Mouse (Mus musculus): ENCODE results near the gene Plekho2. TPM values are rescaled to one million over a fixed set of nuclear protein-coding genes. Genes with fewer than 3 reads are reported as not detected.
A peak's percentile ranks its signal among the peaks of the same experiment; 100 is the strongest.

Gene Plekho2
- 14.0 and 14.9 TPM in 2 replicates for polyA plus RNA-seq (2016; fragmentation: Nextera tagmentation; extraction: Ambion mirVana)

DNA sequence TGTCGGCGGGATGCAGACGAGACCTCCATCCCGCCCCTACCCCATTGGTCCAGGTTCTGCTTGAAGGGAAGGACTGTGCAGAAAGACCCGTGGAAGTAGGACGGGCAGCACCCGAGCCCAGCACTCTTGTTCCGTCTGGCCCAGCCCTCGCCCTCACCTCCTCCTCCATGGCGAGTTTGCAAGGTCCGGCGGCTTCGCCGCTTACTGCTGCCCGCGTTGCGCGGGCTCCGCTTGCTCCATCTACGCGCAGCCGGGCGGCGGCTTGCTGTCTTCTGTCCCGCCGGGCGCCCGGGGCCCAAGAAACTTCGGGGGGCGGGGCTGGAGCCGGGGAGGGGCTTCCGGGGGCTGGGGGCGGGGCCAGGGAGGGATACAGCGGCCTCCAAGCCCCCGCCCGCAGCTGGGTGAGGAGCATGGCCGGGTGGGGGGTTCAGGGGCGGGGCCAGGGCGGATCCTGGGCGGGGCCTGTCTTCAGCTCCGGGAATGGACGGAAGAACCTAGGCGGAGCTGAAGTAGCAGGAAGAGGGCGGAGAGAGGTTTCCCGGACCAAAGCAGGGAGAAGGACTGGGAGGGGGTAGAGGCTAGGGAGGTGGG lies at the start of gene Plekho2:
Plekho2 (minus strand) TSS at position 260 of the 591 bp plus-strand sequence.
- H3K9me3 ChIP-seq (replicated peaks), result no peaks in the 10 kb centered on the region
- peak within 1 kb of the TSS; percentile 70 for H3K9ac ChIP-seq
- ATAC-seq (ENCODE audit: insufficient number of reproducible peaks, low FRiP score), result peak; percentile 89
- H3K4me1 ChIP-seq (replicated peaks), result peaks cover 51% of the 10 kb centered on the region
- peak within 1 kb of the TSS; percentile 56 for H3K27ac ChIP-seq (ENCODE audit: poor library complexity, severe bottlenecking)
- no peaks in the 10 kb centered on the region for H3K27me3 ChIP-seq (replicated peaks)
- peak within 1 kb of the TSS; percentile 58 for H3K4me3 ChIP-seq
- no peaks in the 10 kb centered on the region for H3K36me3 ChIP-seq
- under 1% methylated on average over 45 of the region's 45 CpGs for WGBS
- peak within 1 kb of the TSS; percentile 74 for H3K4me2 ChIP-seq

DNA sequence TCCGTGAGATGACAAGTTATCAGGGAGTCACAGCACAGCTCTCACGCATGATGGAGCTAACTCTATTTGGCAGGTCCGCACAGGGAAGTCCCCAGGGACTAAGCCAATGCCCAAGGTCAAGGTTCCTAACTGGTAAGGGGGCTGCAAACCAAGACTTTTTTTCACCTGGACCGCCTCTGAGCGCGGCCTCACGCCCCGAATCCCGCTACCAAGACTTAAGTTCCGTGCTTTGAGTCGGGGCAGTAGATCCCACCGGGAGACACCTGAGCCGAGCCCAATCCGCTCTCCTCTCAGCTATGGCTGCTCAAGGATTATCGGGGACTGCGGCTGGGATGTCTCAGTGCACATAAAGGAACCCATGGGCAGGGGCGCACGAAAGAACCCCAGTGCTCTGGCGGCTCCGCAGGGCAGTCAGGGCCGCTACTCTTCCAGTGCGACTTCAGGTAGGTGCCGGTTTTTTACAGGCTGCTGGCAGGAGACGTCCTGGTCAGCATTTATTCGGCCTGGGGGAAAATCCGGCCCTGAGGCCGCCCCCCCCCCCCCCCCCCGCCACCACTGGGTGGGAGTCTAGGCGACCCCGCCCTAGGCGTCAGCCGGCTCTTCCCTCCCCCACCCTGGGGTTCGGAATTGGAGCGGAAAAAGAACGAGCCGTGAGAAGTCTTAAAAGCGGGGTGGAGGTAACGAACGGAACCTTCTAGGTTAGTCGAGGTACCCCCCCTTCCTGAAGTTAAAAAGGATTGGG lies 49.4 kb upstream of the Plekho2 start, which contains the start of gene Rbpms2:
Rbpms2 (plus strand) TSS at position 624 of the 742 bp plus-strand sequence.
- peak within 1 kb of the TSS; percentile 94 for H3K27ac ChIP-seq (ENCODE audit: poor library complexity, severe bottlenecking)
- 1% methylated on average over 36 of the region's 40 CpGs for WGBS
- ATAC-seq (ENCODE audit: insufficient number of reproducible peaks, low FRiP score), result no peak
- peak within 1 kb of the TSS; percentile 98 for H3K9ac ChIP-seq
- peak within 1 kb of the TSS; percentile 86 for H3K4me3 ChIP-seq
- 0 out of 2 replicates have a peak, but pooled peaks cover 3% of the 10 kb centered on the region for H3K27me3 ChIP-seq (replicated peaks)
- peaks cover 32% of the 10 kb centered on the region for H3K4me1 ChIP-seq (replicated peaks)
- H3K9me3 ChIP-seq (replicated peaks), result no peaks in the 10 kb centered on the region
- H3K4me2 ChIP-seq, result peak within 1 kb of the TSS; percentile 89
- no peaks in the 10 kb centered on the region for H3K36me3 ChIP-seq

DNA sequence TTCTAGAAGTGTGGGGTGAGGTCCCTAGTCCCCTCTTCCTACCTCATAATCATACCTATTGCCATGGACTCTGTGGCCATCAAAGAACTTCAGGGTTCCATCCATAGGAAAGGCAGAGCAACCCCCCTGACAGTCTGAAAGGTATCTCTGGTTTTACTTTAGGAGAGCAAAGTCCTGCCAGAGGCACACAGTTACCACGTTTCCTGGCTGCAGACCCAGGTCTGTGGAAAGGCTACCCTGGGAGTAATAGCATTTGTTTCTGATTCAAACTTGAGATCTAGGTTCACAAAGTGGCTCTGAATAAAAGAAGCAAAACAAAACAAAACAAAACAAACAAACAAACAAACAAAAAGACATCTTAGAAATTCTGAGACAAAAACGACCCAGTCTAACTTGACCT lies 44.4 kb upstream of the Plekho2 start:
- Histone ChIP-seq H3K9ac (no peak overlapping the region), H3K4me2 (no peak overlapping the region), H3K27ac (ENCODE audit: poor library complexity, severe bottlenecking) (no peak overlapping the region), H3K36me3 (no peaks in the 10 kb centered on the region), H3K4me3 (no peak overlapping the region), H3K4me1 (replicated peaks) (peaks cover 12% of the 10 kb centered on the region), H3K27me3 (replicated peaks) (0 out of 2 replicates have a peak, but pooled peaks cover 3% of the 10 kb centered on the region), H3K9me3 (replicated peaks) (no peaks in the 10 kb centered on the region)
- no peak for ATAC-seq (ENCODE audit: insufficient number of reproducible peaks, low FRiP score)
- 71% methylated on average over 2 of the region's 2 CpGs for WGBS

DNA sequence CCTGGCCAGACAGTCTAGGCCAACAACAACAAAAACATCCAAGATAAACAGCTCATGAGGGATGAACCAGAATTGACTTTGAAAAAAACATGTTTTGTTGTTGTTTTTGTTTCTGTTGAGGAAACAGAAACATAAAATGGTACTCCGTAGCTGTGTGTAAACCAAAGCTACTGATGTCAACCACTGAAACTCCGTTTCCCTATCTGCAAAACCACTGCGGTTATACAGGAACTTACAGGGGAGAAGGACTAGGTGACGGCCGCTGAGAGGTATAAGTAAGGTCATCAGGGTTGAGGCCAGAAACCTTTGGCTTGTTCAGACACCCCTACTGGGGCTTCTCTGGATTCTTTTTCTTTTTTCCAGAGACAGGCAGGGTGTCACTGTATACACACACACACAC lies 43.0 kb upstream of the Plekho2 start:
- no peak overlapping the region for H3K9ac ChIP-seq
- H3K27ac ChIP-seq (ENCODE audit: poor library complexity, severe bottlenecking), result no peak overlapping the region
- H3K4me1 ChIP-seq (replicated peaks), result 0 out of 2 replicates have a peak, but pooled peaks cover 5% of the 10 kb centered on the region
- no peak overlapping the region for H3K4me2 ChIP-seq
- H3K36me3 ChIP-seq, result no peaks in the 10 kb centered on the region
- no peak overlapping the region for H3K4me3 ChIP-seq
- H3K27me3 ChIP-seq (replicated peaks), result 0 out of 2 replicates have a peak, but pooled peaks cover 3% of the 10 kb centered on the region
- no peaks in the 10 kb centered on the region for H3K9me3 ChIP-seq (replicated peaks)
- WGBS, result 76% methylated on average over 5 of the region's 5 CpGs
- no peak for ATAC-seq (ENCODE audit: insufficient number of reproducible peaks, low FRiP score)

DNA sequence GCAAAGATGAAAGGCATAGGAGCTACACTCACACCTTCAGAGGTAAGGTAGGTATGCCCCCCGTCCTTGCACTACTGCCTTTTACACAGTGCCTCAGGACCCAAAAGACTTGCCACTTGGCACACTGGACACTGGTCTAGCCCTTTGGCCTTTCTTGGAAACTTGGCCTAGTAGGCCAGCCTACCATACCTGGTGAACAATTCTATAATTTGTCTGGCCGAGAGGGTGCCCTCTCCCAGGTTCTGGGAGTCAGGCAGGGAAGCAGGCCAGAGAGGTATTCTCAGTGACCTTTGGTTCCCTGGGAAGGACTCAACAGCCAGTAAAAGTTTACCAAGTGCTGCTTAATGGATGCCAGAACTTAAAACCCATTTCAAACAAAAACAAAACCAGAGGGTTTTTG lies 41.8 kb upstream of the Plekho2 start:
- Histone ChIP-seq H3K4me1 (replicated peaks) (0 out of 2 replicates have a peak, but pooled peaks cover 5% of the 10 kb centered on the region), H3K4me3 (no peak overlapping the region), H3K4me2 (no peak overlapping the region), H3K9ac (no peak overlapping the region), H3K9me3 (replicated peaks) (no peaks in the 10 kb centered on the region), H3K36me3 (no peaks in the 10 kb centered on the region), H3K27me3 (replicated peaks) (no peaks in the 10 kb centered on the region), H3K27ac (ENCODE audit: poor library complexity, severe bottlenecking) (no peak overlapping the region)
- WGBS, result 73% methylated on average over 2 of the region's 2 CpGs
- ATAC-seq (ENCODE audit: insufficient number of reproducible peaks, low FRiP score), result no peak

DNA sequence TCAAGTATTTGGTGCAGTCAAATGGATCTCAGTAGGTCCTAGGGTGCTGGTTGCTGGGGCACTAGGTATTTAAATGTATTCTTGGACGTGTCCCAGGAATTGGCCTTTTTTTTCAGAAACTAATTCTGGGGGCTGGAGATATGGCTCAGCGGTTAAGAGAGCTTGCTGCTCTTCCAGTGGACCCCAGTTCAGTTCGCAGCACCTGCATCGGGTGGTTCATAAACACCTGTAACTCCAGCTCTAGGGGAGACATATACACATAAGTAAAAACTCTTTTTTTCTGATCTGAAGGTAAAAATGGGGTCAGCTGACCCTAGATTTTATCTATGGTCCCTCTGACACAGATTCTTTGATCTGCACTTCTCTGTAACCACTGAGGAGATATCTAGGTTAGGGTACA lies 41.4 kb upstream of the Plekho2 start:
- no peaks in the 10 kb centered on the region for H3K36me3 ChIP-seq
- no peak overlapping the region for H3K4me2 ChIP-seq
- ATAC-seq (ENCODE audit: insufficient number of reproducible peaks, low FRiP score), result no peak
- no peak overlapping the region for H3K9ac ChIP-seq
- WGBS, result 86% methylated on average over 4 of the region's 4 CpGs
- H3K4me3 ChIP-seq, result no peak overlapping the region
- H3K27ac ChIP-seq (ENCODE audit: poor library complexity, severe bottlenecking), result no peak overlapping the region
- no peaks in the 10 kb centered on the region for H3K9me3 ChIP-seq (replicated peaks)
- H3K27me3 ChIP-seq (replicated peaks), result no peaks in the 10 kb centered on the region
- H3K4me1 ChIP-seq (replicated peaks), result 0 out of 2 replicates have a peak, but pooled peaks cover 5% of the 10 kb centered on the region

DNA sequence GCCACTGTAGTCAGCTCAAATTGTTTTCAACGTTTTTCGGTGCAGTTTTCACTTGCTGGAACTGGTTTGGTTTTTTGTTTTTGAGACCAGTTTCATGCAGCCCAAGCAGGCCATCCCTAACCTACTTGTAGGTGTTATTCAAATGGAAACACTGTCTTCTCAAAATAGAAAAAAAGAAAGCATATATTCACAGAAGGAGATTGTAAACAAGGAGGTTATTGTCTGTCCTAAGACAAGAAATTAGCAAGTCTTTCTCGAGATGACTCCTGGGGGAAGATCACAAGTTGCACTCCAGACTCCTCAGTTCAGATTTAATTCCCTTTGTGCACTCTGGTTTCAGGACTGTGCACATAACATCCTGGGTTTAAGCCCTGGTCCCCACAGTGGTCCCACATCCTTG lies 39.5 kb upstream of the Plekho2 start:
- 58% methylated on average over 3 of the region's 3 CpGs for WGBS
- H3K9ac ChIP-seq, result no peak overlapping the region
- no peak for ATAC-seq (ENCODE audit: insufficient number of reproducible peaks, low FRiP score)
- H3K4me2 ChIP-seq, result no peak overlapping the region
- H3K27me3 ChIP-seq (replicated peaks), result no peaks in the 10 kb centered on the region
- no peak overlapping the region for H3K4me3 ChIP-seq
- no peak overlapping the region for H3K27ac ChIP-seq (ENCODE audit: poor library complexity, severe bottlenecking)
- H3K4me1 ChIP-seq (replicated peaks), result no peaks in the 10 kb centered on the region
- H3K9me3 ChIP-seq (replicated peaks), result no peaks in the 10 kb centered on the region
- no peaks in the 10 kb centered on the region for H3K36me3 ChIP-seq

DNA sequence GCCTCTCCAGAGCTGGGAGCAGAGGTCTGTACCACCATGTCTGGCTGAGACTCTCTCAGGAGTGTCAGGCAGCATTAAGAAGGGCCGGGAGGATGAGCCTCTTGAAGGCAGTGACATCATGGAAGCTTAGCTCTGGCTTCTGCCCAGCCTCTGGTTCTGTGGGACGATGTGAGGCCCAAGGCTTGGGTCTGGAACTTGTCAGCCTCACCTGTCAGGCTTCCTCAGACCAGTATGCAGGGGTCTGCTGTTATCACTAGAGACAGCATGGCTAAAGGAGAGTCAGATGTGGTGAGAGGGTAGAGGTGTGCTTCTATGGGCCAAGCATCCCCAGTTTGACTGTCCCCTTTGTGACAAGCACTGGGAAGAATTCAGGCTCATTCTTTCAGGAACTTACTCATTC lies 33.3 kb upstream of the Plekho2 start:
- Histone ChIP-seq H3K36me3 (no peaks in the 10 kb centered on the region), H3K4me3 (no peak overlapping the region), H3K4me1 (replicated peaks) (peaks cover 12% of the 10 kb centered on the region), H3K4me2 (no peak overlapping the region), H3K9me3 (replicated peaks) (no peaks in the 10 kb centered on the region), H3K9ac (peak overlapping the region; percentile 27; the same call in 1 of the 2 replicates), H3K27ac (ENCODE audit: poor library complexity, severe bottlenecking) (peak overlapping the region; percentile 77), H3K27me3 (replicated peaks) (no peaks in the 10 kb centered on the region)
- WGBS, result 9% methylated on average over 2 of the region's 2 CpGs
- peak; percentile 84 for ATAC-seq (ENCODE audit: insufficient number of reproducible peaks, low FRiP score)

DNA sequence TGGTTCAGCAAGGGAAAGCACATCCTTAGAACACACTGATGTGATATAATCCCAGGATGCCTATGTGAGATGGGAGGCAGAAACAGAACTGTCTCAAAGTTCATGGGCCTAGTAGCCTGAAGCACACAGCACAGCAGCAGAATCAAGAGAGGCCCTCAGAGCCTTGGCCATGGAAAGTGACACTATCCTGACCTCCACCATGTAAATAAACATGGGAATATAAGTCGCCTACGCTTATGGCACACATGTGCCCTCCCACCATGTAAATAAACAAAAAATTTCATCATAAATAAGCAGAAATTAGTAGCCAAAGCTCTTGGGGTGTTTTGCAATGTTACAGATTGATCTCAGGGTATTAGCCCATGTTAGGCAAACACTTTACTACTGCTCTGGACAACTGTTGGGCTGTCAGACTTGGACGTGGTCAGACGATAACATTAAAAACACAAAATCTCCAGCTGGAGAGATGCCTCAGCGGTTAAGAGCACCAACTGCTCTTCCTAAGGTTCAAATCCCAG lies 32.2 kb upstream of the Plekho2 start:
- H3K27ac ChIP-seq (ENCODE audit: poor library complexity, severe bottlenecking), result no peak overlapping the region; the same call in 1 of the 2 replicates
- H3K4me2 ChIP-seq, result no peak overlapping the region
- no peak for ATAC-seq (ENCODE audit: insufficient number of reproducible peaks, low FRiP score)
- H3K4me1 ChIP-seq (replicated peaks), result peaks cover 18% of the 10 kb centered on the region
- 78% methylated on average over 5 of the region's 5 CpGs for WGBS
- H3K27me3 ChIP-seq (replicated peaks), result no peaks in the 10 kb centered on the region
- no peaks in the 10 kb centered on the region for H3K9me3 ChIP-seq (replicated peaks)
- no peak overlapping the region for H3K9ac ChIP-seq
- no peak overlapping the region for H3K4me3 ChIP-seq
- no peaks in the 10 kb centered on the region for H3K36me3 ChIP-seq

DNA sequence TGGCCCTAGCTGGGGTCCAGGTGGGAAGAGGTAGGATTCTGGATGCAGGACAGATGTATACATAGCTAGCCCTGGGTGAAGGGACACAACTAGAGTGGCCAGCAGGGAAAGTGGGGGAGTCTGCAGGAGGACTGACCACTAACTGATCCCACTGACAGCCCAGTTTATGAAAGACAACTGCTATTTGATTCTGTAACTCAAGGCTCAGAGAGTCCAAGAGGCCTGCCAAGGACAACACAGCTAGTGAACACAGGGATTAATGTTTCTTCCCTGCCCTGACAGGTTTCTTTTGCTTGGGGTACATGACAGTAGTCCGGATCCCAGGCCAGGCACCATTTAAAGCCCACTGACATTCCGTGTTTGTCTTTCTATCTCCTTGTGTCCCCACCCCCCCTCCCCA lies 27.3 kb upstream of the Plekho2 start:
- H3K9ac ChIP-seq, result no peak overlapping the region
- H3K9me3 ChIP-seq (replicated peaks), result no peaks in the 10 kb centered on the region
- peaks cover 22% of the 10 kb centered on the region for H3K4me1 ChIP-seq (replicated peaks)
- 15% methylated on average over 2 of the region's 2 CpGs for WGBS
- no peak overlapping the region for H3K4me3 ChIP-seq
- no peaks in the 10 kb centered on the region for H3K36me3 ChIP-seq
- peak overlapping the region; percentile 51; the same call in 1 of the 2 replicates for H3K27ac ChIP-seq (ENCODE audit: poor library complexity, severe bottlenecking)
- H3K4me2 ChIP-seq, result no peak overlapping the region
- no peaks in the 10 kb centered on the region for H3K27me3 ChIP-seq (replicated peaks)
- ATAC-seq (ENCODE audit: insufficient number of reproducible peaks, low FRiP score), result no peak

All from heart, embryonic 12.5 days (tissue).